Mouse (Mus musculus) liver, embryonic 16.5 days (tissue): ENCODE measurements around the gene Mgat4b. TPM values are rescaled to one million over a fixed set of nuclear protein-coding genes. Genes with fewer than 3 reads are reported as not detected.
A peak's percentile ranks its signal among the peaks of the same experiment; 100 is the strongest.
"Not testable (repeated sequence)": the region's sequence is repeated elsewhere in the genome, so short reads cannot be mapped to it uniquely, and the experiment has no call there.

ENCODE experiments used
- ATAC-seq: fragments of 200-750 bp; cut with Nextera tagmentation; 2 replicates; pipeline ENCODE4 v1.8.0; 2017; ENCODE audit warnings: low read depth, mild to moderate bottlenecking, moderate number of reproducible peaks, moderate library complexity
- H3K27ac ChIP-seq: fragments of 300-500 bp; sonication (generic); 2 replicates; pipeline ENCODE4 v1.5.1; 2014; ENCODE audit warnings: mild to moderate bottlenecking, low read length
- H3K27me3 ChIP-seq: fragments of 300-500 bp; sonication (generic); 2 replicates; pipeline ENCODE4 v1.6.1; 2014; ENCODE audit warnings: low read depth, low read length, mixed read lengths; ENCODE audit not compliant: control insufficient read depth, insufficient read depth
- H3K36me3 ChIP-seq: fragments of 300-500 bp; sonication (generic); 2 replicates; pipeline ENCODE4 v1.6.1; 2014; ENCODE audit warnings: mild to moderate bottlenecking; ENCODE audit not compliant: control insufficient read depth, insufficient read depth
- H3K4me1 ChIP-seq: fragments of 300-500 bp; sonication (generic); 2 replicates; pipeline ENCODE4 v1.6.1; 2014; ENCODE audit warnings: low read depth, low read length, mixed read lengths; ENCODE audit not compliant: control insufficient read depth
- H3K4me2 ChIP-seq: fragments of 300-500 bp; sonication (generic); 2 replicates; pipeline ENCODE4 v1.6.1; 2014; ENCODE audit warnings: low read depth, low read length, mixed read lengths
- H3K4me3 ChIP-seq: fragments of 300-500 bp; sonication (generic); 2 replicates; pipeline ENCODE4 v1.5.1; 2014; ENCODE audit warnings: low read depth, mild to moderate bottlenecking, low read length
- H3K9ac ChIP-seq: fragments of 300-500 bp; sonication (generic); 2 replicates; pipeline ENCODE4 v1.6.1; 2014; ENCODE audit warnings: low read depth, low read length
- H3K9me3 ChIP-seq: fragments of 300-500 bp; sonication (generic); replicated peaks from 2 replicates; pipeline ENCODE4 v1.6.1; 2016; ENCODE audit warnings: low read length; ENCODE audit not compliant: control insufficient read depth
- WGBS: fragments of 180-500 bp; shearing (Covaris S2); extraction: QIAGEN DNeasy Blood & Tissue Kit; methylation state at CpG from one replicate; pipeline ENCODE4 v1.1.7; 2014; ENCODE audit not compliant: insufficient replicate concordance; 5-methylcytosine and 5-hydroxymethylcytosine counted together
- polyA plus RNA-seq: library from polyadenylated mRNA; unstranded; fragments of >200 nt; fragmentation: Nextera tagmentation; extraction: Ambion mirVana; gene quantifications from 2 replicates; pipeline ENCODE4 v1.2.1, GENCODE M21; 2015

Gene Mgat4b
- 2.2 and 3.1 TPM in 2 replicates for polyA plus RNA-seq

DNA sequence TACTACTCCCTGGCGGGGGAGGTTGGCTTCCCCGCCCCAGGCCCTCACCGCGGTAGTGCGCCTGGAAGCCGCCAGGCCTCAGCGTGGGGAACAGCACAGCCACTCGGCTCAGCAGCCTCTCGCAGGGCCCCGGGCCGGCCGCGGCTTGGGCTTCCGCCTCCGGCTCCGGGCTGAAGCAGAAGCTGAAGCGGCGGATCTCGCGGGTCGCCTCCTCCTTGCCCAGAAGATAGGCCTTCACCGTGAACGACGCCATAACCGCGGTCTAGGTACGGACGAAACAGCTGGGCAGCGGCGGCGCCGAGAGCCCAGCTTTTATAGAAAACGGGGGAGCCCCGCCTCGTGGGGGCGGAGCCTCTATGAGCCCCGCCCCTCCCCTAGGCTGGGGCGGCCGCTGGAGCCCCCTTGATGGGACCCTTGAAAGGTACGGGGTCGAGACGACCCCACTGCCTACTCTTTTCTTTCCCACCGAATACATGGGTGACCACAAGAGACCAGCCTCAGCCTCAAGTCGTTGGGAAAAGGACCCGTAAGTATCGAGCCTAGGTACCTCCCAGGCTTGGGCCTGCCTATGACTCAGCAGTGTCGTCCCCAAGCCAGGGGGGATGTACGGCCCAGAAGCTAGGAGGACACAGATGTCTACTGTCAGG, at the start of gene Mgat4b, which contains the start of gene Sqstm1:
Gene Mgat4b, plus strand, starts transcription at position 386 of the 647 bp plus-strand sequence.
Gene Sqstm1, minus strand, starts transcription at position 323 of the 647 bp plus-strand sequence.
- H3K9ac ChIP-seq: peak within 1 kb of the TSS; percentile 95
- WGBS: under 1% methylated on average over 39 of the region's 48 CpGs
- H3K27ac ChIP-seq: peak within 1 kb of the TSS; percentile 99
- peaks cover 35% of the 10 kb centered on the region for H3K4me1 ChIP-seq
- H3K36me3 ChIP-seq: peaks cover 24% of the 10 kb centered on the region
- ATAC-seq: peak; percentile 52
- H3K4me3 ChIP-seq: peak within 1 kb of the TSS; percentile 96
- peak within 1 kb of the TSS; percentile 74 for H3K4me2 ChIP-seq
- no peaks in the 10 kb centered on the region for H3K27me3 ChIP-seq
- no peaks in the 10 kb centered on the region for H3K9me3 ChIP-seq

DNA sequence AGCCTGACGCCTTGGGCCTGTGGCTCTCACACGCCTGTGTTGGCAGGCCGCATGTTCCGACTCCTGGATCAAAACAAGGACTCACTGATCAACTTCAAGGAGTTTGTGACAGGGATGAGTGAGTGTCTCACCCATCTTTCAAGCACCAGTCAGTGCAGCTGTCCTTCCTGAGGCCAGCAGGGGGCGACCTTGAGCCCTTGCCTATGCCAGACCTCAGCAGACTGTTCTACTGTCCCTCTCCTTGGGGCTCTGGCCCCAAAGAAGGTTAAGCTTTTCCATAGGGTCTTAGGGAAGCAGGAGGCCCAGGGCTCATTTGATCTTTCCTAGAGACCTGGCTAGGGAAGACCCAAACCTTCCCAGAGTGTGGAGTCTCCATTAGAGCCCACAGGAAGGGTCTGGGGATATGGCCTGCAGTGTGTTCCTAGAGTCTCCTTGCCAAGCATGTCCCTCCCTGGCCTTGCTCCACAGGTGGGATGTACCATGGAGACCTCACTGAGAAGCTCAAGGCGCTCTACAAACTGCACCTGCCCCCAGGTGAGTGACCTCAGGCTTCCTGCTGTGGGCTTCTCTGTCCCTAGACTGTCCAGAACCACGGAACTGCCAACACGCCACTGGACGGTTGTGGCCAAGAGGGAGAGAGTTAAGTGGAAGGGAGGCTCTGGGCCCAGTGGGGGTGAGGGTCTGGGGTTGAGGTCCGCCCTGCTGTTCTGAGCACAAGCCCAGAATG, 48.9 kb upstream of the Mgat4b start:
- peak; percentile 37; the same call in 1 of the 2 replicates for ATAC-seq
- H3K9me3 ChIP-seq: no peaks in the 10 kb centered on the region
- no peak overlapping the region for H3K9ac ChIP-seq
- no peak overlapping the region for H3K27ac ChIP-seq
- no peak overlapping the region for H3K4me2 ChIP-seq
- H3K36me3 ChIP-seq: peaks cover 9% of the 10 kb centered on the region
- peaks cover 8% of the 10 kb centered on the region for H3K4me1 ChIP-seq
- 49% methylated on average over 10 of the region's 10 CpGs for WGBS
- H3K4me3 ChIP-seq: no peak overlapping the region
- no peaks in the 10 kb centered on the region for H3K27me3 ChIP-seq

DNA sequence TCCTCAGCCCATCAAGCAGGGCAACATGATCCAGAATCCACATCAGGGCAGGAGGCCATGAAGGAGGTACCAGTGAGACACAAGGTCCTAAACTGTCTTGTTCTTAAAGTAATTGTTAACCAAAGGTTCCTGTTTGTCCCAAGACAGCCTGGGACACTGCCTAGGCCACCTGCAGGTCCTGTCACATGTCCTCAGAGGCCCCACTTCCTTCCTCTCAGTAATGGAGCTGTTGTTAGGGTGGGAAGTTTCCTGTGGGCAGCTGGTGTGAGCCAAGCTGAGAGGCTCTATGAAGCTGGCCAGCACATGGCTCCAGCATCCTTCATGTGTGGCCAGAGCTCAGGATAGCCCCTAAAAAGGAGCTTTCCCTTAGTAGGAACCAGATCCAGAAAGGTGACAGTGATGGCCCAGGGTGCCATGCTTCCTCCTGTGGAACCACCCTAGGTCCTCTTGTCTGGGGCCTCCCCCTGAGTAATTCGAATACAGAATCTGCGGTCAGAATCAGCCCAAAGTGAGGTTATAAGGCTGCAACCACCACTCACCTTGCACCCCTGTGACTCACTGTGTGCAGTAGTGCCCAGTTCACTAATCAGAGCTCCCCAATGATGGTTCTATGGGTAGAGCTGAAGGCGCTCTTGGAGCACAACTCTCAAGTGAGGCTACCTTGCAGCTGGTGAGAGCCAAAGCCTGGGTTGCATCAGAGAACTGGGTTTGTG, 48.2 kb upstream of the Mgat4b start:
- Histone ChIP-seq H3K9me3 (no peaks in the 10 kb centered on the region), H3K9ac (no peak overlapping the region), H3K4me3 (no peak overlapping the region), H3K27ac (no peak overlapping the region), H3K27me3 (no peaks in the 10 kb centered on the region), H3K36me3 (peaks cover 4% of the 10 kb centered on the region), H3K4me1 (peaks cover 8% of the 10 kb centered on the region), H3K4me2 (no peak overlapping the region)
- ATAC-seq: peak; percentile 28; the same call in 1 of the 2 replicates
- WGBS: 66% methylated on average over 3 of the region's 3 CpGs

DNA sequence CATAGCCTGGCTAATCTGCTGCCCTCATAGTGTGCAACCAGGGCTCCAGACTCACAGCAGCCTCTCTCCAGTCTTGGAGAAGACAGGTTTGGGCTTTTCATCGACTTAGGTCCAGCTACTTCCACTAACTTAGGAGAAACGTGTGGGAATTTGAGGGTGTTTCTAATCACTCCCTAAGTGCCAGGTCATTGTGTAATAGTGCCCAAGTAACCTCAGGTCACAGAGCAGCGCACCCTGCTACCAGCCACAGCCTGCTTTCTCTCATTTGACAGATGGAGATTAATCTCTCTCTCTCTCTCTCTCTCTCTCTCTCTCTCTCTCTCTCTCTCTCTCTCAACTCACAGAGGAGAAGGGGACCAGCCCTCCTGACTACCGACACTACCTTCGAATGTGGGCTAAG, 42.3 kb upstream of the Mgat4b start:
- Histone ChIP-seq H3K27ac (no peak overlapping the region), H3K4me2 (no peak overlapping the region), H3K9me3 (no peaks in the 10 kb centered on the region), H3K4me1 (no peaks in the 10 kb centered on the region), H3K27me3 (no peaks in the 10 kb centered on the region), H3K36me3 (peaks cover 12% of the 10 kb centered on the region), H3K4me3 (no peak overlapping the region), H3K9ac (no peak overlapping the region)
- ATAC-seq: no peak
- 70% methylated on average over 5 of the region's 5 CpGs for WGBS

DNA sequence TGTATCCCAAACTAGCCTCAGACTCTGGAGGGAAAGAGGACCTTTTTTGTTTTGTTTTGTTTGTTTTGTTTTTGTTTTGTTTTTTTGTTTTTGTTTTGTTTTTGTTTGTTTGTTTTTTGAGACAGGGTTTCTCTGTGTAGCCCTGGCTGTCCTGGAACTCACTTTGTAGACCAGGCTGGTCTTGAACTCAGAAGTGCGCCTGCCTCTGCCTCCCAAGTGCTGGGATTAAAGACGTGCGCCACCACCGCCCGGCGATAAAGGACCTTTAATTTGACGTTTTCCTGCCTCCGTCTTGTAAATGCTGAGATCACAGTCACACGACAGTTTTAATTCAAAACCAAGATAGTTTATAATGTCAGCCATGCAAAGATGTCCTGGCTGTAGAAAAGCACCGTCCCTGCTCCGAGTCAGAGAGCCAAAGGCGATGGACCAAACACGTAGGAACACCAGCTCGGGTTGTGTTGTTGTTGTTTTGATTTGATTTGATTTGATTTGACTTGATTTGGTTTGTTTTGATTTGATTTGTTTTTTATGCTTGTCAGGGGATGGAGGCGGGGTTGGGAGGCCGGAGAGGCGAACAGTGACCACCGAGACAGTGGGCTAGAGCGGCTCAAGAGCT, 36.5 kb upstream of the Mgat4b start, which contains the start of gene Mrnip:
Gene Mrnip, plus strand, starts transcription at position 334 of the 619 bp plus-strand sequence.
- ATAC-seq, H3K9me3 ChIP-seq, H3K27me3 ChIP-seq, H3K36me3 ChIP-seq: not testable (repeated sequence)
- 5% methylated on average over 19 of the region's 19 CpGs for WGBS
- peaks cover 20% of the 10 kb centered on the region for H3K4me1 ChIP-seq
- peak within 1 kb of the TSS; percentile 85 for H3K27ac ChIP-seq
- H3K9ac ChIP-seq: peak within 1 kb of the TSS; percentile 77
- H3K4me2 ChIP-seq: peak within 1 kb of the TSS; percentile 86
- peak within 1 kb of the TSS; percentile 78 for H3K4me3 ChIP-seq

DNA sequence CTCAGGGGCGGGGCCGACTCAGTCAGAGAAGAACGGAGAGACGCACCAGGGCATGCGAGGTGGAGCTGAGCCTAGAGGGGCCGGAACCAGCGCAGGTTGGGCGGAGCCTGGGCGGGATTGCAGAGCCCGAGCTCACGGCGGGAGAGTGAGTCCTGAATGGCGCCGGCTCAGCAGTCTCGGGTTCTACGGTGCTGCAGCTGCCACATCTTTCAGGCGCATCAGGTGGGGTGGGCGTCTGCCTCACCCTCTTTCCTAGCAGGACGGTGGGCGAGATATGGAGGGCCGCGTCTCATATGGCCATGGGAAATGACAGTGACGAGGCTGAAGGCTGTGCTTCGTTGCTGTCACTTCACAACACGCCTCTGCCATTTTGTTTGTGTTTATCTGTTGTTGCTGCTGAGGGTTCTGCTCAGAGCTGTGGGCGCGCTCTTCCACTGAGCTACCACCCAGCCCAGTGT, 35.9 kb upstream of the Mgat4b start:
- Histone ChIP-seq H3K4me1 (peaks cover 21% of the 10 kb centered on the region), H3K27me3 (no peaks in the 10 kb centered on the region), H3K36me3 (peaks cover 5% of the 10 kb centered on the region; the same call in 1 of the 2 replicates), H3K9me3 (no peaks in the 10 kb centered on the region), H3K27ac (peak overlapping the region; percentile 85), H3K4me3 (peak overlapping the region; percentile 78), H3K4me2 (peak overlapping the region; percentile 86), H3K9ac (peak overlapping the region; percentile 77)
- peak; percentile 98 for ATAC-seq
- under 1% methylated on average over 27 of the region's 27 CpGs for WGBS

DNA sequence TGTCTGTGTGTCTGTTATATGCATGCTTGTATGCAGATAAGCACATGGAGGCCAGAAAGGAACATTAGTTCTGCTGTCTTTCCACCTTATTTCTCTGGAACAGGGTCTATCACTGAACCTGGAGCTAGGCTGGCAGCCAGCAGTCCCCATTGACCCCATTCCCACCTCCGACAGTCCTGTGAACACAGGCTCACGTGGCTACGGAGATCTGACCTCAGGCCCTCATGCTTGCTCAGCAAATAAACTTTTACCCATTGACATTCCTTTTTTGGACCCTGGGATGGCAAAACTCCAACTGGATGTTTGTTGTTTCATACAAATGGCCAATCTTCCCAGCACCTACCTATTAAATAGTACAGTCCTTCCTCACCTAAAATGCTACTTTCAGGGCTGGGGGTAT, 34.3 kb upstream of the Mgat4b start:
- no peaks in the 10 kb centered on the region for H3K9me3 ChIP-seq
- no peaks in the 10 kb centered on the region for H3K27me3 ChIP-seq
- H3K4me1 ChIP-seq: peaks cover 21% of the 10 kb centered on the region
- WGBS: 71% methylated on average over 3 of the region's 3 CpGs
- H3K4me3 ChIP-seq: no peak overlapping the region
- peak overlapping the region; percentile 58 for H3K27ac ChIP-seq
- no peaks in the 10 kb centered on the region; the same call in 1 of the 2 replicates for H3K36me3 ChIP-seq
- peak; percentile 19; the same call in 1 of the 2 replicates for ATAC-seq
- no peak overlapping the region for H3K4me2 ChIP-seq
- no peak overlapping the region for H3K9ac ChIP-seq

DNA sequence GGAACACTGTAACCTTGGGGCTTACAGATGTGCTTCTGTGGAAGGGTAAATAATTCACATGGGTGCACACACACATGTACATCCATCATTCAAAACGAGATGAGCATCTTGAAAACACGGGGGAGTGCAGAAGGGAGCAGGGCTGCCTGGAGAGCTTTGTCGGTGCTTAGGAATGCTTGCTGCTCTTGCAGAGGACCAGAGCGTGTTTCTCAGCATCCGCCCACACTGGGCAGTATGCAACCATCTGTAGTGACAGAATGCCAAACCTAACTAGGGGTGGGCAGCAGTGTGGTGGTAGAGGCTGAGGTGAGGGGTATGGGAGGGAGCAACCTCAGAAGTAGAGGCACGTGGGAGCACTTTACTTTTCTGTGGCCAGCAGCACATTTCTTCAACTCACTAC, 33.6 kb upstream of the Mgat4b start:
- Histone ChIP-seq H3K9ac (no peak overlapping the region), H3K36me3 (no peaks in the 10 kb centered on the region), H3K4me2 (no peak overlapping the region), H3K4me1 (peaks cover 21% of the 10 kb centered on the region), H3K9me3 (no peaks in the 10 kb centered on the region), H3K27me3 (no peaks in the 10 kb centered on the region), H3K27ac (no peak overlapping the region), H3K4me3 (no peak overlapping the region)
- WGBS: 73% methylated on average over 6 of the region's 6 CpGs
- ATAC-seq: no peak
